Mouse (Mus musculus) bone marrow, adult 2 months (tissue): ENCODE measurements around the gene Spata31d1d.

ENCODE experiments used
- CTCF ChIP-seq: fragments of 200-500 bp; IDR thresholded peaks from 2 replicates; pipeline ENCODE4 v1.5.1; 2011; ENCODE audit warnings: low read length, control low read depth; ENCODE audit not compliant: control insufficient read depth, insufficient read depth
- POLR2A ChIP-seq: fragments of 200-500 bp; IDR thresholded peaks from 2 replicates; pipeline ENCODE4 v1.6.1; 2011; ENCODE audit warnings: low read depth, mild to moderate bottlenecking, control low read depth, low read length, borderline replicate concordance; ENCODE audit not compliant: control insufficient read depth

GRCm38 (mm10) chr13:59731652-59732051, at the start of gene Spata31d1d:
- TF ChIP-seq POLR2A (no peak), CTCF (no peak)
